Mouse (Mus musculus) left cerebral cortex, adult 11 months (tissue): ENCODE measurements around the gene Mdga1.

Source experiments
- DNase-seq: peaks from one replicate; pipeline ENCODE4 v3.0.0; 2022; ENCODE audit warnings: low spot score

Gene Mdga1

DNA sequence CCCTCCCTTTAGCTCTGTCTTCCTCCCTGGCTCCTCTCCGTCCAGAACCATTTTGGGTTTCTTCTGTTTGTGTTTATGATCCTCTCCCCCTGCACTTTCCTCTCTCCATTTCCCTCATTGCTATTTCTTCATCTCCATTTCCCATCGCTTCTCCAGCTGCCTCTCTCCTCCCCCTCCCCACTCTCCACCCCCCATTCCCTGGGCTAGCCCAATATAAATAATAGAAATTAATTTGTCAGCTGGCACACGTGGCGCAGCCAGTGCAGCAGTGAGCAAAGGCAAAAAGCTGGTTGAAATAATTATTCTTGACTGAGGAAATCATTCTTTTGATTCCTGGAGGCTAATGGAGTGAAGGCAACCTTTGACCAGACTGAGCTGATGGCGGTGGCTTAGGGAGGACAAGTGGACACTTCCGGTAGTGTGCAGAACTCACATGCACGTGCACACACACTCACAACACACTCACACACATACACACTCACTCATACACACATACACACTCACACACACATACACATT lies at the start of gene Mdga1:
Gene Mdga1 (minus strand): TSS at position 51 of the 519 bp plus-strand sequence.
- DNase-seq: no peak

DNA sequence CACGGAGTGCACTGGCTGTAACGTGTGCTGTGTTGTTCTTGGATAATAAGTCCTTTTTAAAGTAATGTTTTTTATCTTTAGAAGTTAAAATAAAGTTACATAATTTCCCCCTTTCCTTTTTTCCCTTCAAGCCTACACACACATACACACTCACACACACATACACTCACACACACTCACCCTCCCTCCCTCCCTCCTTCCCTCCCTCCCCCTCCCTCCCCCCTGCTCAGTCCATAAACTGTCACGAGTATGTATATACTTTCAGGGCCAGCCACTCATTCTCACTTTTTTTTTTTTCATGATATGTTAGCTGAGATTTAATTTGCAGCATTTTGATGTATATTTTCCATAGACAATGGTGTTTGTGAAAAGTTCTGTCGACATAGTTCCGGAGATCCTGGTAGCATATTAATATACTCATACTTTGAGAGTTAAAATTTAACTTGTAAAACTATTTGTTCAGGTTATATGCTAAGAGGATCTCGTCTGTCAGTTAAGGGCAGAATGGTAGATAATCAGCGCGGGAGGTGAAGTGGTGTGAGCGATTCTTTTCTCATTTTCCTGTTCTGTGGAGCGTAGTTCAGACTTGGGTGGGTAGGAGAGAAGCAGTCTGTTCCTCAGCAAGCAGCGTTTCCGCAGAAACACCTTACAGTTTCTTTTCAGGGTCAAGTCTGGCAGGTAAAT lies 49.2 kb upstream of the Mdga1 start:
- no peak for DNase-seq

DNA sequence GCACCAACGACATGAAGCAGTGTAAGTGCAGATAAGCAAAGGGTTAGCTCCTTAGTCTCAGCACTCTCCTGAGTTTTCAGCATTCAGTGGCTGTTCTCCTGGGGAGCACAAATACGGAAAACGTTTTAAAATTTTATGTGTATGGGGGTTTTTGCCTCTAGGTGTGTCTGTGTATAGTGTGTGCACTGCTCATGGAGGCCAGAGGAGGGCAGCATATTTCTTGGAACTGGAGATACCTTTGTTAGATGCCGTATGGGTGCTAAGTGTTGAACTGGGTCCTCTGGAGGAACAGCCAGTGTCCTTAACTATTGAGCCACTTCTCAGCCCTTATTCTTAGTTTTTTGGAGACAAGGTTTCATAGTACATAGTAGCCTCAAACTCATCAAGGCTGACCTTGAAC lies 44.8 kb upstream of the Mdga1 start:
- no peak for DNase-seq

DNA sequence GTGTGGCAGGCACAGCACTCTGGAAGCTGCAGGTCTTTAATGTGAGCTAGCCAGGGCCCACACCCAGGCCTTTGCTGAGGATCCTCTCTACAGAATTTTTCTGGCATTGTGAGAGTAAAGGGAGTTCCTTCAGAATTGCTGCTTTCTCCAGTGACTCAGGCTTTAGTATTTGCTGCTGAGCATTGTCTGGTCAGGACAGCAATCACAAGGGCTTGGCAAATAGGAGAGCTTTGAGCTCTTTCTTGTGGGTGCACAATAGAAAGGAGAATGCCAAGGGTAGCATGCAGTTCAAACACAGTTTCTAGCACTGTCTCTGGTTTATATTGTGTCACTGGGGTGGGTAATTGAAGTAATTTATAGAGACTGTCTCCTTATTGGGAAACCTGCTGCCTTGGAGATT lies 38.5 kb upstream of the Mdga1 start:
- DNase-seq: no peak

DNA sequence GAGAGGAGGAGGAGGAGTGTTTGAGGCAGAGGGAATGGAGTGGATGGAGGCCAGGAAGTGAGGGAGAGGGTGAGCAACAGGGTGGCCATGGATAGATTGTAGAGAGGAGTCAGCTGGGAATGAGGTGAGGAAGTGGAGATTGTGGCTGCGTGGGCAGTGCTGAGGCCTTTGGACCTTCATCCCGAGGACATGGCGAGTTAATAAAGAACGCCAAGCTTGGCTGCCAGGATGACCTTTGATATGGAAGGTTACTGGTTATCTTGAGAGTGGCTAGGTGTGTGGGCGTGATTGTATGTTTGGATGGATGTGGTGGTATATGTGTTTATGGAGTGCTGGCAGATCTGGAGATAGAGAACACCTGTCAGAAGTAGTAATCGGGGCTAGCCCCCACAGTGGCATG lies 38.0 kb upstream of the Mdga1 start:
- DNase-seq: no peak

DNA sequence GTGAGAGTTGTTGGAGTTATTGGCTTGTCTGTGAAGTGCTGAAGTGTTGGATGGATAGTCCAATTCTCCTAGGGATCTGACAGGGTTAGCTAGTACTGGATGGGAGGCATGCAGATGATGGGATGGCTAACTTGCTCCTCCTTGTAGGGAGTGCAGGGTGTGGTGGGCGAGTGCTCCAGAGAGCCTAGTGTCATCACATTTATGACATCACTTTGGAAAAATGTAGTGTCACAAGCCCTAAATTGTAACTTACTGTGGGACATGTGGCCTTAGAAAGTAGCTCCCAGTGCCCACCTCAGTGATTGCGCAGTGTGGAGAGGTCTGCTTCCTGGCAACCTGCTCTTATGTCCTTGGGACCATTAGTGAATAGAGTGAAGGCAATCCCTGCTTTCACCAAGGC lies 37.0 kb upstream of the Mdga1 start:
- no peak for DNase-seq

DNA sequence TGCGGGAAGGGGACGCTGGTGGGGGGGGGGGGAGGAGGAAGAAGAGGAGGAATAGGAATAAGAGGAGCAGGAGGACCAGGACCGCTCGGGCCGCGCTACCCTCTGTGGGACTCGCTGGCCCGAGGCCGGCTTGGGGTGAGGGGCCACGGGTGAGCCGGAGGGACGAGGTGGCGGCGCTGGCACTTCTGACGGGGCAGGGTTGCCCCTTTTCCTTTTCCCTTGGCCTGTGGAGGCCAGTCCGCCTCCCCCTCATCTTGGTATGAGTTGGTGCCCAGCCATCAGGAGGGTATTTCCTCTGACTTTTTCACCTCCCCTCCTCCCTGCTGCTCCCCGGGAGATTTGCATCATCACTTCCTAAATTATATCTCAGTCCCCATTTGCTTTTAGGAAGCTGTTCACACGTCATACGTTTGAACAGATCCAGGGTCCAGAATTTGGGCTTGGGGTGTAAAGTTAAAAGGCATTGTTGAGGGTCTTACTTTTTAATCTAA lies 35.6 kb upstream of the Mdga1 start:
- DNase-seq: no peak

DNA sequence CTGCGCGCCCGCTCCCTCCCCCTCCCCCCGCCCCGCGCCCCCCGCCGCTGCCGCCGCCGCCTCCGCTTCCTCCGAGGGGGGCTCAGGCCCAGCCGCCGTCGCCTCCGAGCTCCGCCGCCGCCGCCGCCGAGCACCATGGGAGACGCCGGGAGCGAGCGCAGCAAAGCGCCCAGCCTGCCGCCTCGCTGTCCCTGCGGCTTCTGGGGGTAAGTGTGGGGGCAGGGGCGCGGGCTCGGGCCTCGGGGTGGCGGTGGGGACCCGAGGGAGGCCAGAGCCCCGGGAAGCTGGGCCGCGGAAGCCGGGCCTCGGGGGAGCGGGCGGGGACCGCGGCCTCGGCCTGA lies 35.2 kb upstream of the Mdga1 start:
- no peak for DNase-seq

DNA sequence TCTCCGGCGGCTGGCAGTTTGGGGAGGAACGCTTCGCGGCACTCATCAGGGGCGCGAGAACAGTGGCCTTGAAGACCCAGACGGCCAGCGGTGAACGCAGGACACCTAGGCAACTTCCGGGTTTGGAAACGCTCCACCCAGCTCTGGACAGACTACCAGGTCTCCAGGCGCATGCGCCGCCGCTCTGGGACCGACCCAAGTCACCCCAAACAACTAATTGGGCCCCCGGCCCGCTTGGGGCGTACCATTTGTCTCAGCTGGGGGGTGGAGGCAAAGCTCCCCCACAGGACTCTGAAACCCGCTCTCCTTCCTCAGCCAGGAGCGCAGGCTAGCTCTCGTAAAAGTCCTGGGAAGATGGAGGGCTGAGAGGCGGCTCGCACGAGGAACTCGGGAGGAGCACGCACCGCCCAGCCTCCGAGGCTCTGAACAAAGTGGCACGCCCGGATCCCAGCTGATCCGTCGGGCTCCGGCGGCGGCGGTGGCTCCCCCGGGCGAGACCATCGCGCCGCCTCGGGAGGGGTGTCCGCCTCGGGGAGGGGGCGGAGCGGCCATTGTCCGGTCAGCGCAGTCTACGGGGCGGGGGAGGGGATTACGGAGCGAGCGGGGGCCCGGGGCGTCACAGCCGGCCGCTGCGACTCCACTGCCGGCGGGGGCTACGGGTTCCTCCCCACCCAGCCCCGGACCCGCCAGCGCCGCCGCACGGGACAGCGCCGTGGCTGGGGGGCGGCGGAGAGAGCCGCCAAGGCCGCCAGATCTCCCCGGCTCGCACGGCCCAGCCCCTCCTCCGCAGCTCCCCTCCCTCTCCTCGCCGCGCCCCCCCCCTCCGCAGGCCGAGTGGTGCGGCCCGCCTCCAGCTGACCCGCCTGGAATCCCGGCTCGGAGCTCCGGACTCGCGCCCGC lies 34.6 kb upstream of the Mdga1 start, which contains the start of gene Zfand3:
Gene Zfand3 (plus strand): TSS at position 531 of the 900 bp plus-strand sequence.
- peak; percentile 86 for DNase-seq

DNA sequence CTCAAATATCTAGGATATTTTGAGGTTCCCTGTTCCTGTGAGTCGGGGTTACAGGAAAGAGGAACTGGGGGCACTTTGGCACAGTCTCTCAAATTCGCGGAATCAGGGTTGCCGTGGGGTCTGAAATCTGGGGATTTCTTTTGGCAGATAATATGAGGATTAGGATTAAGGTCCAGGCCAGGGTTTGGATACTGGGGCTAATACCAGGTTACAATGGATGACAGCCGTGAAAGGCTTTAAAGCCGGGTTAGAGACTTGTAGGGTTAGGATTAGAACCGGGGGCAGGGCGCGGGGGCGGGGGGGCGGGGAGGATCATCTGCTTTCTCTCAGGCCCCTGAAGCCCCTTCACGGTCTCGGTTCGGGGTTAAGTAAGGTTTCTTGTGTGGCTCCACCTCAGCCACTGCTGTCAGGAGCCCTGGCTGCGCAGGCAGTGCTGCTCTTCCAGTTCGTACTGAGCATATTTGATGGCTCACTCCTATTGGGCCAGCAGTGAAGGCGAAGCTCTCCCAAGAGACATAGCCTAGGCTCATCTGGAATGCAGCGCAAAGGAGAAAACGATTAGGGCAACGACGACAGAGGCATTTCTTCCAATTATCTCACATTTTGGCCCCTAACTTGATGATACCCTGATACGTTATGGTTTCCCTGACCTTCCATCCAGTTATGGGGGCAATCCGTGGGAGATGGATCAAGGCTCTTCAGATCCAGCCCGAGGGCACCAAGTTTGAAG lies 28.8 kb upstream of the Mdga1 start:
- DNase-seq: no peak

DNA sequence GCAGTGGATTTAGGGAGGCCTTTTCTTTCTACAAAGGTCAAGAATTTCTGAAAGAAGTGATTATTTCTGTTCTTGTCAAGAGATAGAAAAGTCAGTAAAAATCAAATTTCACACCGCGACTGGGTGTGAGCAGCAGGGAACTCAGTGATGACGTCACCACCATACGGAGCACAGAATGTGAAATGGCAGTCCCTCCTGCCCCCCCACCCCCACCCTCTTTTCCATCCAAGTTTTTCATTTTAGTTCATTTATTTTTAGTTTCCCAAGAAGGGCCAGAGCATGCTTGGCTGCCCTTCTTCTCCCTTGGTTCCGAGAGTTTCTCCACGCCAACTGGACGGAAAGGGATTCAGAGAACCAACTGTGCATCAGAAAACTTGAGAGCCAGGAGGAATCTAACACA lies 27.8 kb upstream of the Mdga1 start:
- no peak for DNase-seq

DNA sequence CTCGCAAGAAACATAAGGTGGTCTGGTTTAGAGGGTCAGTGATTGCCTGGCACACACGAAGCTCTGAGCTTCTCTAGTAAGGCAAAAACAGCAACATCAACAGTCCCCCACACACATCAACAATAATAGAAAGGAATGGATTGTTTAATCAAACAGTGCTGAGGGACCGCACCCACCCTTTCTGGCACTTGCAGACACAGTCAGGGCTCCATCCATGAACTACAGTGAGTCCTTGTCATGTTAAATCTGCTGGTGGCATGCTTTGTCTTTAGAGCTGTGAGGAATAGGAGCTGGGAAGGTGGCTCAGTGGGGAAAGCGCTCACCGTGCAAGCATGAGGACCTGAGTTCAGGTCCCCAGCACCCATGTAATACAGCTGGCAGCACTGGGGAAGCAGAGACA lies 26.1 kb upstream of the Mdga1 start:
- DNase-seq: no peak

DNA sequence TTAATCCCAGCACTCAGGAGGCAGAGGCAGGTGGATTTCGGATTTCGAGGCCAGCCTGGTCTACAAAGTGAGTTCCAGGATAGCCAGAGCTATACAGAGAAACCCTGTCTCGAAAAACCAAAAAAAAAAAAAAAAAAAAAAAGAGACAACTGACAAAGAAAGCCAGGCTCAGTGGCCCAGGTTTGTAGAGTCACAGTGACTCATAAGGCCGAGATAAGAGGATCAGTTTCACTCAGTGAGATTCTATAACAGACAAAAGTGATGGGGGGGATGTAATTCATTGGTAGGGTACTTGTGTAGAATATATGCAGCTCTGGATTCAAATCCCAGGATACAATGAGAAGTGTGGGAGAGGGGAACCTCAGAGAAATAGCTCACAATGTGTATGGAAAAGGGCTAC lies 24.6 kb upstream of the Mdga1 start:
- DNase-seq: no peak

DNA sequence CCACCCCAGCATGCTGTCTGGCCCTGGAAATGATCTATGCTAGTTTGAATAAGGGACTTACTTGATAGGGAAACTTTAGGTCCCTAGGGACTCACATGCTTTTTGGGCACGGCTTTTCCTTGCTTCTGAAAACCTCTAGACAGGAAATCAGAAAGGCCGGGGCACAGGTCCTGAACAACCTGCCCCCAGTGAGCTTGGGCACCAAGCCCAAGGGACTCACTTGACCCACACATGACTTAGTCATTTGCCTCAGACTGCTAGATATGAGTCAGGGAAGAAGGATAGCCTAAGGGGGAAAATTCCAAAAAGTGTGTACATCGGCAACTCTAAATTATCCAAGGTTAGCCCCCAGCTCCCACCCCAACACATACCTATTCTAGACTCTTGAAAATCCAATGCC lies 24.1 kb upstream of the Mdga1 start:
- DNase-seq: no peak

DNA sequence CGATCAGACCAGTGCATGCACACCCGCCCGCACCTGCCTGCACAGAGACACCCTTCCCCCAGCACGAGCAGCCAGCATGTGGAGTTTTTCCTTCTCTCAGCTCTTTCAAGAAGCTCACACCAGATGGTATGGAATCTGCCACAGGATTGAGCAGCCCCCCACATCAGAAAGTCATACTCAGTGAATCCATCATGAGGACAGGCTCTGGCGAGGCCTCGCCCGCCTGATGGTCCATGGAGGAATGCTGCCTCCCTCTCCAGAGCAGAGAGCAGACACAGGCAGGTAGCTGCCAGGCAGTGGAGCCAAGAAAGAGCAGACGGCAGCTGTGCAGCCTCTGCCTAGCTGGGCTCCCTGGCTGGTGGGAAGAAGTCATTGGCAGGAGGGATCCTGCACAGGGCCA lies 23.6 kb upstream of the Mdga1 start:
- DNase-seq: peak; percentile 55

DNA sequence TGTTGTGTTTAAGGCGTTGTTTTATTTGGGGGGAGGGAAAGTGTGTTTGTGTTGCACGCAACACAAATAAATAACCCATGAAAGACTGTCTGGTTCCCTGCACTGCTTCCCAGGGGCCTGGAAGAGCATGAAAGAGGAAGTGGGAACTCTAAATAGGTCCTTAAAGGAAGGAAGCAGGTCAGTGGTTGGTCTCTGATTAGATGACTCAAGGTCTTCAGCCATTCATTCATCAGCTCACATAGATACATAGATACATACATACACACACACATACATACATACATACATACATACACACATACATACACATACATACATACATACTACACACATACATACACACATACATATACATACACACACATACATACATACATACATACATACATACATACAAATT lies 21.0 kb upstream of the Mdga1 start:
- DNase-seq: no peak

DNA sequence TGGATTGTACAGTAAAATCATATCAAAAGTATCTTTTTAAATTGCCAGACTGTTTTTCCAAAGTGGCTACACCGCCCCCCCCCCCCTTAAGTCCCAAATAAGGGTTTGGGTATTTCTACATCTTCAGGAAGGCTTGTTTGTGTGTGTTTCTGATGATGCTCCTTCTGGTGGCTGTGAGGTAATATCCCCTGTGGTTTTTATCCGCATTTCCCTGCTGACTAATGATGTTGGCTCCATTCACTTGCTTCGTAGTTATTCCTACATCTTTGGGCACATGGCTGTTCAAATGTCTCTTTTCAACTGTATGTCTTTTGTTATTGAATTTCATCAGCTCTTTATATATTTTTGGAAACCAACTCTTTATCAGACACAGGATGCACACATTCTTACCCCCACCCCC lies 20.2 kb upstream of the Mdga1 start:
- no peak for DNase-seq

DNA sequence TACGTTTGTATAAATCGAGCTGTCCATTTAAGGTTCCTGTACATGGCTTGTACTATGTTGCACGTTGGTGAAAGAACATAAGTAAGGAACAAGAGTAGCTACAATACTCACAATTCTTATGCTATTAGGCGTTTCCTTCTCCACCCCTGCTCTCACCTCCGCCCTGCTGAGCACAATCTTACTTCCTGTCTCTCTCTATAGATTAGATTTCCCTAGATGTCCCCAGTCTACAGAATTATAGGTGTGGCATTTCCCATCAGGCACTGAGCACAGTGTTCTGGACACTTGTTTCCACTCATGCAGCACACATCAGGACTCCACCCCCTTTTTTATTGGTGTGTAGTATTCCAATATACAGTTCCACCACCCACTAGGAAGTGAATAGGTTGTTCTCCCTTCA lies 19.8 kb upstream of the Mdga1 start:
- DNase-seq: no peak

DNA sequence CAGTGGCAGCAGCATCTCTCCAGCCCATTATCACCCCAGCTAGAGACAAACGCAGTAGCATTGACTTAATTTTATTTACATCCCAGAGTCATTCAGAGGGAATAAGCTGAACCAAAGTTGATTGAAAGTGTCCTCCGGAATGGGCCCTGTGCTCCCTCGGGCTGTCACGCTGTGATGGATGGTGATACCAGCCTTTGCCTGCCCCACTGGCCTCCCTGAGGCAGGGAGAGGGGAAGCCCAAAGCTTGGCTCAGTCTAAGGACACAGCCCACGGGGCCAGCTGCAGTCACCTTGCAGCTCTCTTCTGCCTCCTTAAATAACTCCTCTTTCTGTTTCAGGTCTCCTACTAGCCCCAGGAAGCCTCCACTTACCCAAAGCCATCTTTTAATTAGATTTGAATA lies 18.3 kb upstream of the Mdga1 start:
- DNase-seq: no peak

DNA sequence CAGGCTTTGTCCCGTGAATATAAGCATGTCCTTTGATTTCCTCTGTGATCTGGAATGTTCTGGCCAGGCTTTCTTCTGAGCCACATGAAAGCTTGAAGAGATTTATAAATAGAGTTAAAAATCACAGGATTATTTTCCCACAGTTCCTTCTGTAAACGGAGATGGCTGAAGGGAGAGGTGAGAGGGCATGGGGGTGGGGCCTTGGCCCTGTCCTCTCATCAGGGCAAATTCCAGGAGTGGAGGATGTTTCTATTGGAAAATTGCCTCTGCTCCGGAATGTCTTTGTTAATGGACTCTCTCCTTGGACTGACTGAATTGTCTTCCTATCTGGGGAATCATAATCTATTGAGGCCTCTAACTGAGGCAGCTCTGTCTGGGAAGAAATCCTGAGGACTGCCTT lies 15.6 kb upstream of the Mdga1 start:
- no peak for DNase-seq

DNA sequence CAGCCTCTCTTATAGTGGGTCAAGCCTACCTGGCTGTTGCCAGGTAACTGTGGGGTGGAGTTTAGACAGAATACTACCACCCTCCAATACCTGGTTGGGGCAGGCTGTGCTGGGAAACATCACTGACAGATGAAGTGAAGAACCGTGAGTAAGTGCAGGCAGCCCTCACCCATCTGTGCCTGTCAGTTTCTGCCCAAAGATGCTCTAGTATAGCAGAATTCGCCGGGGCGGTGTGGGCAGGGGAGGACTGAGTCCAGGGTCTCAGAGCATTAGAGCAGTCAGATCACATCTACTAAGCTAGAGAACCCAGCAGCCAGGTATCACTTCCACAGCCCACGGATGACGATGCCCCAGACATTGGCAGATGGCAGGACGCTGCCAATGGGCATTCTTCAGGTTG lies 15.0 kb upstream of the Mdga1 start:
- no peak for DNase-seq

DNA sequence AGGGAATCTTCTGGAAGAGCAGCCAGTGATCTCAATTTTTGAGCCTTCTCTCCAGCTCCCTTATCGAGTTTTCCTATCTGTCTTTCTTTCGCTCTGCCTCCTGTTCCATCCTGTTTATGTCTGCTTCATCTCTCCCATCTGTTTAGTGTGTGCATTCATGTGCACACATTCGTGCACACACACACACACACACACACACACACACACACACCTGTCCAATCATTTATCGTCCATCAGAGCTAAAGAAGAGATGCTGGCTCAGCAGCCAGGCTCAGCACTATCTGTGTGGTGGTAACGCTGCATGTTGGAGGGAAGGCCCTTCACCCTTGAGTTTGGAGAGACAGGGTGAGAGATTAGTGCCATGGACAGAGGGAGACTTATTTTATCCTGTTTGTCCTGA lies 13.3 kb upstream of the Mdga1 start:
- no peak for DNase-seq

DNA sequence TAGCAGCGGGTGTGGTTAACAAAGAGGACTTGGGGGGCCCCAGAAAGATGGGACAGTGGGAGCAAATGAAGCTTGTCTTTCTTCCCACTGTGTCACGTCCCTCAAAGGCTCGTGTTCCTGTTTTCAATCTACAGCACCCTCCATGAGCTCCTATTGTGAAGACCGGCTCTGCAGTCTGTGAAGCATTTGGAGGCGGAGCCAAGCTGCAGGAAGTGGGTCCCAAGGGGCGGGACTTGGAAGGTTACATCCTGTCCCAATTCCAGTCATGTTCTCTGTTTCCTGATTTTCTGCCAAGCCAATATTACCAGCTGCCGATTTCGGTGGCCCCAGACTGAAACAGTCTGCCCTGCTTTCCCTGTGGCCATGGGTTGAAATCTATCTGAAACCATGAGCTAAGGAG lies 11.7 kb upstream of the Mdga1 start:
- no peak for DNase-seq
